Mouse (Mus musculus): ENCODE measurements around the gene Cdk1.

DNA sequence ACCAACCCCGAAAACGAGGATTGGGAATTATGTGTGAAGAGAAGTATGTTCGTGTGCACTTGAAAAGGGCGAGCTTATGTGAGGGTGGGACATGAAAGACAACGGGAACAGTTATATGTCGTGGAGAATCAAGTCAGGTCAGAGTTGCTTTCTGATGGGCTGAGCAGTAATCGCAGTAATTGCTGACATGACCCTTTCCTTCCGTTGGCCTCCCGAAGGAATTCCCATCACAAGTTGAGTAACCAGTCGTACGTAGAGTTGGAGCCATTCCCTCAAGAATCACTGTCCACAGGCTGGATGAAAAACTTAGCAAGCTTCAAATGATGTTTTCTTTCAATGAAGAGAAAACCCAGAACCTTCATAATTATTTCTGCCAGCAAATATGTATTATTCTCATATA is 31.9 kb upstream of the Cdk1 start:
- TF ChIP-seq CTCF (IDR thresholded peaks at IDR 0.05; ENCODE audit: control insufficient read depth, insufficient read depth, low read length) (no peak), POLR2A (IDR thresholded peaks at IDR 0.05; ENCODE audit: borderline replicate concordance, control insufficient read depth, low read depth, low read length) (no peak)
